Mouse (Mus musculus) hindbrain, embryonic 10.5 days (tissue): ENCODE results near the gene Arhgef5. TPM values are rescaled to one million over a fixed set of nuclear protein-coding genes. Genes with fewer than 3 reads are reported as not detected.
A peak's percentile ranks its signal among the peaks of the same experiment; 100 is the strongest.
"Not testable (repeated sequence)": the region's sequence is repeated elsewhere in the genome, so short reads cannot be mapped to it uniquely, and the experiment has no call there.

Experiments
- DNase-seq: peaks from one replicate; pipeline ENCODE4 v3.0.0-alpha.2; 2017; ENCODE audit warnings: low spot score
- H3K27ac ChIP-seq: fragments of 300-500 bp; sonication (generic); 2 replicates; pipeline ENCODE4 v1.5.1; 2016; ENCODE audit warnings: mild to moderate bottlenecking, moderate library complexity
- H3K27me3 ChIP-seq: fragments of 300-500 bp; sonication (generic); 2 replicates; pipeline ENCODE4 v1.6.1; 2016; ENCODE audit warnings: mild to moderate bottlenecking; ENCODE audit not compliant: poor library complexity, insufficient read depth, severe bottlenecking
- H3K36me3 ChIP-seq: fragments of 300-500 bp; sonication (generic); 2 replicates; pipeline ENCODE4 v1.6.1; 2016; ENCODE audit warnings: mild to moderate bottlenecking, moderate library complexity
- H3K4me1 ChIP-seq: fragments of 300-500 bp; sonication (generic); replicated peaks from 2 replicates; pipeline ENCODE4 v1.6.1; 2016; ENCODE audit warnings: mild to moderate bottlenecking
- H3K4me3 ChIP-seq: fragments of 300-500 bp; sonication (generic); 2 replicates; pipeline ENCODE4 v1.5.1; 2016; ENCODE audit warnings: mild to moderate bottlenecking, moderate library complexity
- H3K9me3 ChIP-seq: fragments of 300-500 bp; sonication (generic); 2 replicates; pipeline ENCODE4 v1.6.1; 2016; ENCODE audit warnings: mild to moderate bottlenecking, moderate library complexity
- WGBS: fragments of 180-500 bp; shearing (Covaris S2); methylation state at CpG from one replicate; pipeline ENCODE4 v1.1.7; 2016; 5-methylcytosine and 5-hydroxymethylcytosine counted together
- polyA plus RNA-seq: library from polyadenylated mRNA; unstranded; fragments of >200 nt; fragmentation: Nextera tagmentation; extraction: Ambion mirVana; gene quantifications from 2 replicates; pipeline ENCODE4 v1.2.1, GENCODE M21; 2016

Arhgef5 gene
- polyA plus RNA-seq, result 3.1 and 4.8 TPM in 2 replicates

GRCm38 (mm10) chr6:43265363-43266041, at the start of gene Arhgef5:
TSS of gene Arhgef5 (plus strand) at chr6:43265582.
- Histone ChIP-seq H3K27me3 (peaks cover 38% of the 10 kb centered on the region), H3K27ac (peak within 1 kb of the TSS; percentile 85), H3K4me1 (peaks cover 17% of the 10 kb centered on the region), H3K9me3 (no peaks in the 10 kb centered on the region), H3K36me3 (no peaks in the 10 kb centered on the region), H3K4me3 (peak within 1 kb of the TSS; percentile 74)
- DNase-seq, result peak; percentile 46
- WGBS, result under 1% methylated on average over 45 of the region's 48 CpGs

- H3K36me3 ChIP-seq, H3K9me3 ChIP-seq, H3K27me3 ChIP-seq, H3K4me3 ChIP-seq, DNase-seq, H3K27ac ChIP-seq, H3K4me1 ChIP-seq: not testable (repeated sequence)
- WGBS, result 98% methylated on average over 1 of the region's 1 CpGs
Measured at GRCm38 (mm10) chr6:43231255-43231654, 34.1 kb upstream of the Arhgef5 start, which contains the start of gene Olfr47. TSS of gene Olfr47 (plus strand) at chr6:43231529.

- no peaks in the 10 kb centered on the region for H3K4me1 ChIP-seq
- no peaks in the 10 kb centered on the region for H3K27me3 ChIP-seq
- WGBS, result 23% methylated on average over 4 of the region's 4 CpGs
- H3K4me3 ChIP-seq, result no peak overlapping the region
- no peaks in the 10 kb centered on the region for H3K9me3 ChIP-seq
- no peaks in the 10 kb centered on the region for H3K36me3 ChIP-seq
- peak; percentile 24 for DNase-seq
- H3K27ac ChIP-seq, result no peak overlapping the region
Measured at GRCm38 (mm10) chr6:43242061-43242460, 23.3 kb upstream of the Arhgef5 start.

- H3K4me3 ChIP-seq, result no peak overlapping the region
- no peaks in the 10 kb centered on the region for H3K9me3 ChIP-seq
- no peaks in the 10 kb centered on the region for H3K4me1 ChIP-seq
- no peak overlapping the region for H3K27ac ChIP-seq
- 74% methylated on average over 3 of the region's 3 CpGs for WGBS
- H3K36me3 ChIP-seq, result no peaks in the 10 kb centered on the region
- no peak for DNase-seq
- H3K27me3 ChIP-seq, result no peaks in the 10 kb centered on the region
Measured at GRCm38 (mm10) chr6:43247396-43247795, 18.0 kb upstream of the Arhgef5 start.

- WGBS, result 86% methylated on average over 1 of the region's 1 CpGs
- DNase-seq, result no peak
- no peaks in the 10 kb centered on the region for H3K36me3 ChIP-seq
- no peak overlapping the region for H3K27ac ChIP-seq
- no peaks in the 10 kb centered on the region for H3K9me3 ChIP-seq
- H3K27me3 ChIP-seq, result no peaks in the 10 kb centered on the region
- no peaks in the 10 kb centered on the region for H3K4me1 ChIP-seq
- no peak overlapping the region for H3K4me3 ChIP-seq
Measured at GRCm38 (mm10) chr6:43252994-43253393, 12.4 kb upstream of the Arhgef5 start.

- Histone ChIP-seq H3K27ac (no peak overlapping the region), H3K36me3 (no peaks in the 10 kb centered on the region), H3K27me3 (no peaks in the 10 kb centered on the region), H3K4me1 (no peaks in the 10 kb centered on the region), H3K4me3 (no peak overlapping the region), H3K9me3 (no peaks in the 10 kb centered on the region)
- no peak for DNase-seq
- 73% methylated on average over 7 of the region's 7 CpGs for WGBS
Measured at GRCm38 (mm10) chr6:43254193-43254926, 11.0 kb upstream of the Arhgef5 start.

GRCm38 (mm10) chr6:43260756-43261155, 4.6 kb upstream of the Arhgef5 start:
- Histone ChIP-seq H3K9me3 (no peaks in the 10 kb centered on the region), H3K27ac (no peak overlapping the region), H3K4me1 (peaks cover 8% of the 10 kb centered on the region), H3K27me3 (peaks cover 17% of the 10 kb centered on the region), H3K36me3 (no peaks in the 10 kb centered on the region), H3K4me3 (no peak overlapping the region)
- no peak for DNase-seq
- WGBS, result 72% methylated on average over 2 of the region's 2 CpGs

GRCm38 (mm10) chr6:43266356-43266755, 974 bp downstream of the Arhgef5 start:
- Histone ChIP-seq H3K36me3 (no peaks in the 10 kb centered on the region), H3K4me3 (peak overlapping the region; percentile 74), H3K27me3 (peaks cover 38% of the 10 kb centered on the region), H3K9me3 (no peaks in the 10 kb centered on the region), H3K4me1 (peaks cover 17% of the 10 kb centered on the region), H3K27ac (0 out of 2 replicates have a peak overlapping the region, but pooled peaks have one; percentile 85)
- peak; percentile 45 for DNase-seq
- 3% methylated on average over 8 of the region's 8 CpGs for WGBS

GRCm38 (mm10) chr6:43272597-43272996, 7.2 kb downstream of the Arhgef5 start:
- Histone ChIP-seq H3K4me1 (no peaks in the 10 kb centered on the region), H3K4me3 (no peak overlapping the region), H3K9me3 (no peaks in the 10 kb centered on the region), H3K36me3 (no peaks in the 10 kb centered on the region), H3K27ac (no peak overlapping the region), H3K27me3 (peaks cover 3% of the 10 kb centered on the region; the same call in 1 of the 2 replicates)
- no peak for DNase-seq

GRCm38 (mm10) chr6:43274123-43274522, 8.7 kb downstream of the Arhgef5 start:
- Histone ChIP-seq H3K27me3 (no peaks in the 10 kb centered on the region), H3K36me3 (no peaks in the 10 kb centered on the region), H3K4me3 (no peak overlapping the region), H3K9me3 (no peaks in the 10 kb centered on the region), H3K27ac (no peak overlapping the region), H3K4me1 (no peaks in the 10 kb centered on the region)
- WGBS, result 72% methylated on average over 4 of the region's 4 CpGs
- no peak for DNase-seq

- Histone ChIP-seq H3K9me3 (no peaks in the 10 kb centered on the region), H3K27me3 (no peaks in the 10 kb centered on the region), H3K36me3 (no peaks in the 10 kb centered on the region), H3K27ac (no peak overlapping the region), H3K4me1 (no peaks in the 10 kb centered on the region), H3K4me3 (no peak overlapping the region)
- no peak for DNase-seq
Measured at GRCm38 (mm10) chr6:43278247-43278646, 12.9 kb downstream of the Arhgef5 start.

GRCm38 (mm10) chr6:43280481-43280880, 15.1 kb downstream of the Arhgef5 start:
- Histone ChIP-seq H3K4me1 (no peaks in the 10 kb centered on the region), H3K27ac (no peak overlapping the region), H3K4me3 (no peak overlapping the region), H3K36me3 (no peaks in the 10 kb centered on the region), H3K9me3 (no peaks in the 10 kb centered on the region), H3K27me3 (no peaks in the 10 kb centered on the region)
- 91% methylated on average over 5 of the region's 5 CpGs for WGBS
- DNase-seq, result no peak

- peaks cover 6% of the 10 kb centered on the region; the same call in 1 of the 2 replicates for H3K36me3 ChIP-seq
- WGBS, result 78% methylated on average over 3 of the region's 3 CpGs
- H3K4me3 ChIP-seq, result no peak overlapping the region
- no peaks in the 10 kb centered on the region for H3K9me3 ChIP-seq
- H3K27ac ChIP-seq, result no peak overlapping the region
- H3K27me3 ChIP-seq, result no peaks in the 10 kb centered on the region
- DNase-seq, result no peak
- H3K4me1 ChIP-seq, result no peaks in the 10 kb centered on the region
Measured at GRCm38 (mm10) chr6:43292041-43292440, 26.7 kb downstream of the Arhgef5 start.
